Mouse (Mus musculus) heart, postnatal 0 days (tissue): ENCODE measurements at regions not wholly inside any gene's neighbourhood (a gene's known extent, or its start where the extent isn't known, plus 50 kb on each side); places are given as distances from the start of the nearest gene placed in this dataset.

Experiments used
- ATAC-seq: fragments of 200-750 bp; cut with Nextera tagmentation; 2 replicates; pipeline ENCODE4 v1.8.0; 2017; ENCODE audit warnings: low read depth, moderate number of reproducible peaks, moderate library complexity; ENCODE audit not compliant: insufficient read depth
- DNase-seq: peaks from one replicate; pipeline ENCODE4 v3.0.0-alpha.2; 2016; ENCODE audit warnings: low spot score
- H3K27ac ChIP-seq: fragments of 300-500 bp; sonication (generic); 2 replicates; pipeline ENCODE4 v1.5.1; 2014; ENCODE audit warnings: low read depth, mild to moderate bottlenecking
- H3K27me3 ChIP-seq: fragments of 300-500 bp; sonication (generic); 2 replicates; pipeline ENCODE4 v1.6.1; 2014; ENCODE audit warnings: low read length, mixed read lengths; ENCODE audit not compliant: control insufficient read depth, insufficient read depth
- H3K36me3 ChIP-seq: fragments of 300-500 bp; sonication (generic); replicated peaks from 2 replicates; pipeline ENCODE4 v1.6.1; 2014; ENCODE audit warnings: low read length, mixed read lengths; ENCODE audit not compliant: control insufficient read depth, insufficient read depth
- H3K4me1 ChIP-seq: fragments of 300-500 bp; sonication (generic); 2 replicates; pipeline ENCODE4 v1.6.1; 2014; ENCODE audit warnings: antibody characterized with exemption; ENCODE audit not compliant: control insufficient read depth, insufficient read depth
- H3K4me2 ChIP-seq: fragments of 300-500 bp; sonication (generic); 2 replicates; pipeline ENCODE4 v1.6.1; 2014; ENCODE audit warnings: low read depth, mild to moderate bottlenecking, low read length, moderate library complexity
- H3K4me3 ChIP-seq: fragments of 300-500 bp; sonication (generic); 2 replicates; pipeline ENCODE4 v1.5.1; 2014; ENCODE audit warnings: low read depth, low read length
- H3K9ac ChIP-seq: fragments of 300-500 bp; sonication (generic); replicated peaks from 2 replicates; pipeline ENCODE4 v1.6.1; 2014; ENCODE audit warnings: low read depth, low read length, mixed read lengths
- H3K9me3 ChIP-seq: fragments of 300-500 bp; sonication (generic); replicated peaks from 2 replicates; pipeline ENCODE4 v1.6.1; 2016; ENCODE audit warnings: low read length; ENCODE audit not compliant: control insufficient read depth
- CTCF ChIP-seq: IDR thresholded peaks from 2 replicates; pipeline ENCODE4 v1.5.1; 2016; ENCODE audit warnings: antibody characterized with exemption, control low read depth, low read depth
- EP300 ChIP-seq: IDR thresholded peaks from 2 replicates; pipeline ENCODE4 v1.6.1; 2016; ENCODE audit warnings: antibody characterized with exemption, low read depth
- WGBS: fragments of 180-500 bp; shearing (Covaris S2); extraction: QIAGEN DNeasy Blood & Tissue Kit; methylation state at CpG from one replicate; pipeline ENCODE4 v1.1.7; 2014; 5-methylcytosine and 5-hydroxymethylcytosine counted together

DNA sequence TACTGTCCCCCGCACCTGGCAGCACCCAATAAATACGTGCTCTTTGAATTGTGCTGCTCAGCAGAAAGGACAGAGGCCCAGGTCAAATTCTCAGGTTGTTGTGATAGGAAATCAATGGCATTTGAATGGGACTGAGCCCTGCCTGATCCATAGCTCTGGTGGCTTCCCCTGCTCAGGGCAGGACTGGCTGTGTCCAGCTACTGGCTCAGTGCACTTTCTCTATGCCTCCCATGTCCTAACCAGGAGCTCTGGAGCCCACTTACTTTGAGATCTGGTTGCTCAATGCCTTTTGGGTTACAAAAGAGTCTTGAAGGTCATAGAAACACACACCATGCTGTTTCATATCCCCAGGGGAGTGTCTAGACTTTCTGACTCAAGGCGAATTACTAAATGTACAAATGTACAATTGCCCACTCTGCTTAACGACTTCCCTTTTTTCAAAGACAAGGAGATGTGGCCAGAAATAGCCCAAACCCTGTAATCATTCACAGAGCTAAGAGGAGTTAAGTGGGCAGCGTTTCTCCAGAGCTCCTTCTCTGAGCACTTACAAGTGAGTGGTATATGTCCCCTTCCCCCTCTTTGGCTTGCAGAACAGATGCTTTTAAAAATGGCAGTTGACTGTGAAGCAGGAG is 130.4 kb upstream of the Plxnc1 start:
- TF ChIP-seq EP300 (no peak), CTCF (no peak)
- ATAC-seq (peak; percentile 27; the same call in 1 of the 2 replicates), DNase-seq (peak; percentile 27)
- no peaks in the 10 kb centered on the region for H3K27me3 ChIP-seq
- no peaks in the 10 kb centered on the region for H3K36me3 ChIP-seq
- no peak overlapping the region for H3K4me3 ChIP-seq
- H3K9ac ChIP-seq: no peak overlapping the region
- no peak overlapping the region for H3K4me2 ChIP-seq
- H3K4me1 ChIP-seq: peaks cover 9% of the 10 kb centered on the region; the same call in 1 of the 2 replicates
- no peaks in the 10 kb centered on the region for H3K9me3 ChIP-seq
- WGBS: 41% methylated on average over 5 of the region's 5 CpGs
- no peak overlapping the region for H3K27ac ChIP-seq

- Histone ChIP-seq H3K4me2 (no peak overlapping the region), H3K27ac (no peak overlapping the region), H3K4me1 (peaks cover 9% of the 10 kb centered on the region; the same call in 1 of the 2 replicates), H3K4me3 (no peak overlapping the region), H3K27me3 (no peaks in the 10 kb centered on the region), H3K36me3 (no peaks in the 10 kb centered on the region), H3K9me3 (no peaks in the 10 kb centered on the region), H3K9ac (no peak overlapping the region)
- DNase-seq: no peak
- no peak for TF ChIP-seq EP300
- no peak for TF ChIP-seq CTCF
- WGBS: 75% methylated on average over 2 of the region's 2 CpGs
- ATAC-seq: no peak
These were observed 129.7 kb upstream of the Plxnc1 start for GRCm38 (mm10) chr10:95074381-95074780.

DNA sequence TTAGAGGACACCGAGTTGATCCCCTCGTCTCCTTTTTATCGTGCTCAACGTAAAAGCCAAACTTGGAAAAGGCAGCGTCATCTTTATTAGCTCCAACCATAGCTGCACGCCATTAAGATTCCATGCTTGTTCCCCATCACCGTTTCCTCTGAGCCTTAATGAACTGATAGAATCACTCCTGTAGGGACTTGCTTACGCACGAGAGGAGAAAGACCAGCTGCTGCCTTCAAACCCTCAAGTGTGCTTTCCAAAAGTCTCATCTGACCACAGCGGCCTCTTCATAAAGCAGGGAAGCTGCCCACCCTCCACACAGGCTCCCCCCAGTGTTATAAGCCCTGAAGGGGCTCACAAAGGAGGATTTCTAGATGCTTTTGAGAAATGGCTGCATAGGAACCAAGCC is 123.3 kb upstream of the Plxnc1 start:
- TF ChIP-seq CTCF (no peak), EP300 (no peak)
- H3K9ac ChIP-seq: no peak overlapping the region
- no peak for ATAC-seq
- no peak for DNase-seq
- H3K4me2 ChIP-seq: no peak overlapping the region
- H3K9me3 ChIP-seq: no peaks in the 10 kb centered on the region
- 76% methylated on average over 10 of the region's 10 CpGs for WGBS
- no peak overlapping the region for H3K4me3 ChIP-seq
- H3K36me3 ChIP-seq: no peaks in the 10 kb centered on the region
- no peaks in the 10 kb centered on the region for H3K4me1 ChIP-seq
- no peak overlapping the region for H3K27ac ChIP-seq
- no peaks in the 10 kb centered on the region for H3K27me3 ChIP-seq

DNA sequence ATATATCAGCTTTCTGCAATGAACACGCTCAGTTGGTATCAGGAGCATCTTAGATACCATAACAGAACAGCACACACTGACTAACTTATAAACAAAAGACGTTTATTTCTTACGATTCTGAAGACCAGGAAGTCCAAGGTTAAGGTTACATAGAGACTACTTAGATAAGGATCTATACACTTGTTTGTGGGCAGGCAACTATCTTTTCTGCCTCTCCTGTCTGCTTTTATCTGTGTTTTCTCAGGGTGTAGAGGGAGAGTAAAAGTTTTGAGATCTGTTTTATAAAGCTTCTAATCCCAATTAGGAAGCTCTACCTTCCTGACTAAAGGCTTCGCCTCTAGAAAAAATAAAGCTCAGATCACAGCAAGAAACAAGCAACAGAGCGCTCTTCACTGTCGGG is 122.1 kb upstream of the Plxnc1 start:
- TF ChIP-seq EP300 (no peak), CTCF (no peak)
- H3K27me3 ChIP-seq: no peaks in the 10 kb centered on the region
- H3K4me3 ChIP-seq: no peak overlapping the region
- no peaks in the 10 kb centered on the region for H3K9me3 ChIP-seq
- H3K9ac ChIP-seq: no peak overlapping the region
- no peak overlapping the region for H3K27ac ChIP-seq
- H3K4me1 ChIP-seq: no peaks in the 10 kb centered on the region
- H3K4me2 ChIP-seq: no peak overlapping the region
- ATAC-seq (no peak), DNase-seq (no peak)
- no peaks in the 10 kb centered on the region for H3K36me3 ChIP-seq
- 49% methylated on average over 6 of the region's 6 CpGs for WGBS

GRCm38 (mm10) chr10:95059486-95060091 is 115.0 kb upstream of the Plxnc1 start:
- ATAC-seq: no peak
- DNase-seq: no peak
- H3K36me3 ChIP-seq: no peaks in the 10 kb centered on the region
- no peaks in the 10 kb centered on the region for H3K4me1 ChIP-seq
- no peak overlapping the region for H3K4me2 ChIP-seq
- H3K9ac ChIP-seq: no peak overlapping the region
- H3K27me3 ChIP-seq: no peaks in the 10 kb centered on the region
- no peak for TF ChIP-seq CTCF
- no peak for TF ChIP-seq EP300
- H3K27ac ChIP-seq: no peak overlapping the region
- H3K9me3 ChIP-seq: no peaks in the 10 kb centered on the region
- H3K4me3 ChIP-seq: no peak overlapping the region
- 64% methylated on average over 7 of the region's 7 CpGs for WGBS

DNA sequence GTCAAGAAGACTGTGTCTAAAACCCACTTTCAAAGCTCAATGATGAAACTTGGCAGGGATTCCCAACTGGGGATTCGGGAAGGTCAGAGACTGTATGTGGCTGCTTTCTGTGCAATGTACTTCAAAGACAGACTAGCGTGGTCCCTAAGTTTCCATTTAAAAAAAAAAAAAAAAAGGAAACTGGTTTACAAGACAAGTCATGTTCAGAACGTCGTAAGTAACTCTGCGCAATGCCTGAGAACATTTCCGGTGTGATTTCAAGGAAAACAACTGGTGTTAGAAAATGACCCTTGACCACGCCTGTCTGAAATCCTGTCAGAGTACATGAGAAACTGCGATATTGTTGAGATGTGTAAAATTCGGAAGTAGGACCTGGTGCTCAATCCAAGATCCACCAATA is 114.4 kb upstream of the Plxnc1 start:
- 84% methylated on average over 9 of the region's 9 CpGs for WGBS

More for the DNA sequence above, 114.4 kb upstream of the Plxnc1 start:
- H3K4me2 ChIP-seq: no peak overlapping the region
- ATAC-seq (no peak), DNase-seq (no peak)
- H3K4me1 ChIP-seq: no peaks in the 10 kb centered on the region
- H3K4me3 ChIP-seq: no peak overlapping the region
- no peaks in the 10 kb centered on the region for H3K27me3 ChIP-seq
- no peak overlapping the region for H3K9ac ChIP-seq
- no peak for TF ChIP-seq EP300
- TF ChIP-seq CTCF: no peak
- H3K27ac ChIP-seq: no peak overlapping the region
- no peaks in the 10 kb centered on the region for H3K9me3 ChIP-seq
- H3K36me3 ChIP-seq: no peaks in the 10 kb centered on the region
